Mouse (Mus musculus) cerebellum, adult 2 months (tissue): ENCODE data around the gene Tax1bp1. TPM values are rescaled to one million over a fixed set of nuclear protein-coding genes. Genes with fewer than 3 reads are reported as not detected.

ENCODE experiments used
- DNase-seq, 2 experiments: peaks; one replicate each; pipeline ENCODE4 v3.0.0; 2021
- H3K27ac ChIP-seq: fragments of 200-500 bp; 2 replicates; pipeline ENCODE4 v1.5.1; 2012; ENCODE audit warnings: low read length, control low read depth, inconsistent platforms; ENCODE audit not compliant: insufficient read depth
- H3K27me3 ChIP-seq: fragments of 200-500 bp; 2 replicates; pipeline ENCODE4 v1.6.1; 2012; ENCODE audit warnings: inconsistent platforms, mild to moderate bottlenecking, low read length, moderate library complexity; ENCODE audit not compliant: control insufficient read depth, insufficient read depth
- H3K4me1 ChIP-seq: fragments of 200-500 bp; 2 replicates; pipeline ENCODE4 v1.6.1; 2011; ENCODE audit warnings: low read length; ENCODE audit not compliant: control insufficient read depth, insufficient read depth
- H3K4me3 ChIP-seq: fragments of 200-500 bp; replicated peaks from 2 replicates; pipeline ENCODE3; 2011; ENCODE audit warnings: mild to moderate bottlenecking, low read depth, low read length, control low read depth; ENCODE audit not compliant: insufficient read depth
- CTCF ChIP-seq: fragments of 200-500 bp; IDR thresholded peaks from 2 replicates; pipeline ENCODE4 v1.5.1; 2011; ENCODE audit warnings: low read depth, mild to moderate bottlenecking, control low read depth, low read length, moderate library complexity, borderline replicate concordance; ENCODE audit not compliant: insufficient read depth
- POLR2A ChIP-seq: fragments of 200-500 bp; IDR thresholded peaks from 2 replicates; pipeline ENCODE4 v1.6.1; 2011; ENCODE audit warnings: low read length, control low read depth, borderline replicate concordance; ENCODE audit not compliant: insufficient read depth
- WGBS: fragments of 180-500 bp; shearing (Covaris S2); methylation state at CpG from one replicate; pipeline ENCODE4 v1.1.7; 2018; 5-methylcytosine and 5-hydroxymethylcytosine counted together
- polyA plus RNA-seq: library from polyadenylated mRNA; depleted of rRNA; stranded (reverse); fragments of >200 nt; gene quantifications from 2 replicates; pipeline ENCODE4 v1.2.3, GENCODE M21; 2012

The Tax1bp1 gene
- polyA plus RNA-seq, 1 experiment = 90.6 TPM

- H3K4me1 ChIP-seq = no peaks in the 10 kb centered on the region
- 76% methylated on average over 3 of the region's 3 CpGs for WGBS
- no peak overlapping the region for H3K4me3 ChIP-seq
- H3K27ac ChIP-seq = no peak overlapping the region
- TF ChIP-seq POLR2A = no peak
- no peak for TF ChIP-seq CTCF
- no peaks in the 10 kb centered on the region for H3K27me3 ChIP-seq
- DNase-seq = no peak
Observed at GRCm38 (mm10) chr6:52775350-52775749, 61.8 kb downstream of the Tax1bp1 start.

- no peak overlapping the region for H3K4me3 ChIP-seq
- no peak for TF ChIP-seq CTCF
- 80% methylated on average over 8 of the region's 8 CpGs for WGBS
Observed at GRCm38 (mm10) chr6:52775956-52776355, 62.4 kb downstream of the Tax1bp1 start.

GRCm38 (mm10) chr6:52777034-52777433 is 63.5 kb downstream of the Tax1bp1 start:
- Histone ChIP-seq H3K27me3 (no peaks in the 10 kb centered on the region), H3K4me1 (no peaks in the 10 kb centered on the region), H3K4me3 (no peak overlapping the region), H3K27ac (no peak overlapping the region)
- DNase-seq = no peak
- TF ChIP-seq POLR2A (no peak), CTCF (no peak)
- 62% methylated on average over 8 of the region's 8 CpGs for WGBS

More at GRCm38 (mm10) chr6:52775956-52776355, 62.4 kb downstream of the Tax1bp1 start:
- DNase-seq = no peak
- Histone ChIP-seq H3K27me3 (no peaks in the 10 kb centered on the region), H3K4me1 (no peaks in the 10 kb centered on the region), H3K27ac (no peak overlapping the region)

GRCm38 (mm10) chr6:52778523-52778922 is 65.0 kb downstream of the Tax1bp1 start:
- TF ChIP-seq CTCF = no peak
- TF ChIP-seq POLR2A = no peak
- Histone ChIP-seq H3K4me3 (no peak overlapping the region), H3K4me1 (no peaks in the 10 kb centered on the region), H3K27me3 (no peaks in the 10 kb centered on the region), H3K27ac (no peak overlapping the region)
- DNase-seq = no peak
- 96% methylated on average over 5 of the region's 5 CpGs for WGBS

- DNase-seq = no peak
- 90% methylated on average over 5 of the region's 5 CpGs for WGBS
- Histone ChIP-seq H3K4me1 (no peaks in the 10 kb centered on the region), H3K27me3 (no peaks in the 10 kb centered on the region), H3K27ac (no peak overlapping the region), H3K4me3 (no peak overlapping the region)
- no peak for TF ChIP-seq POLR2A
- TF ChIP-seq CTCF = no peak
Observed at GRCm38 (mm10) chr6:52779546-52779945, 66.0 kb downstream of the Tax1bp1 start.

GRCm38 (mm10) chr6:52790316-52790715 is 76.8 kb downstream of the Tax1bp1 start:
- Histone ChIP-seq H3K4me3 (no peak overlapping the region), H3K4me1 (no peaks in the 10 kb centered on the region), H3K27me3 (no peaks in the 10 kb centered on the region), H3K27ac (no peak overlapping the region)
- WGBS = 91% methylated on average over 10 of the region's 10 CpGs
- TF ChIP-seq CTCF (no peak), POLR2A (no peak)
- no peak for DNase-seq

- WGBS = 70% methylated on average over 4 of the region's 4 CpGs
- H3K4me3 ChIP-seq = no peak overlapping the region
- no peaks in the 10 kb centered on the region for H3K4me1 ChIP-seq
- no peaks in the 10 kb centered on the region for H3K27me3 ChIP-seq
- H3K27ac ChIP-seq = no peak overlapping the region
- DNase-seq = no peak
- no peak for TF ChIP-seq CTCF
- TF ChIP-seq POLR2A = no peak
Observed at GRCm38 (mm10) chr6:52790781-52791180, 77.3 kb downstream of the Tax1bp1 start.

- TF ChIP-seq CTCF = no peak
- TF ChIP-seq POLR2A = no peak
- 90% methylated on average over 3 of the region's 3 CpGs for WGBS
- Histone ChIP-seq H3K27me3 (no peaks in the 10 kb centered on the region), H3K4me1 (peaks cover 11% of the 10 kb centered on the region), H3K27ac (no peak overlapping the region), H3K4me3 (no peak overlapping the region)
- no peak for DNase-seq
Observed at GRCm38 (mm10) chr6:52792455-52792854, 78.9 kb downstream of the Tax1bp1 start.
